Mouse (Mus musculus) MEL (cell line): ENCODE data around the gene Rph3al. TPM values are rescaled to one million over a fixed set of nuclear protein-coding genes. Genes with fewer than 3 reads are reported as not detected.

Source experiments
- DNase-seq: peaks from one replicate; pipeline ENCODE4 v3.0.0; 2011; ENCODE audit warnings: low read depth, low spot score
- H3K27ac ChIP-seq: 2 replicates; pipeline ENCODE4 v1.5.1; 2012; ENCODE audit warnings: low read depth, mild to moderate bottlenecking, control low read depth, low read length, moderate library complexity; ENCODE audit not compliant: control insufficient read depth
- H3K27me3 ChIP-seq, 2 experiments: fragments of 150-350 bp in 1 of 2; sonication (generic) in 1 of 2; 2 replicates each; pipeline ENCODE4 v1.6.1; 2012; ENCODE audit warnings: low read length in 2 of 2, mild to moderate bottlenecking in 2 of 2, improper control_type of control experiment in 1 of 2, moderate library complexity in 1 of 2; ENCODE audit not compliant: insufficient read depth in 2 of 2, control insufficient read depth in 1 of 2
- H3K36me3 ChIP-seq, 2 experiments: 2 replicates each; pipeline ENCODE4 v1.6.1; 2012 to 2014; ENCODE audit warnings: low read length in 2 of 2, improper control_type of control experiment in 1 of 2, inconsistent platforms in 1 of 2, mild to moderate bottlenecking in 1 of 2; ENCODE audit not compliant: insufficient read depth in 2 of 2, control insufficient read depth in 1 of 2
- H3K4me1 ChIP-seq, 2 experiments: fragments of 150-350 bp in 1 of 2; sonication (generic) in 1 of 2; 2 replicates each; pipeline ENCODE4 v1.6.1; 2012; ENCODE audit warnings: low read length in 2 of 2, improper control_type of control experiment in 1 of 2, mild to moderate bottlenecking in 1 of 2; ENCODE audit not compliant: insufficient read depth in 2 of 2, control insufficient read depth in 1 of 2
- H3K4me3 ChIP-seq, 2 experiments: fragments of 150-350 bp in 1 of 2; sonication (generic) in 1 of 2; 2 replicates each; pipeline ENCODE4 v1.5.1; 2012; ENCODE audit warnings: low read depth in 2 of 2, low read length in 2 of 2, mild to moderate bottlenecking in 2 of 2, moderate library complexity in 2 of 2, control low read depth in 1 of 2, improper control_type of control experiment in 1 of 2; ENCODE audit not compliant: control insufficient read depth in 1 of 2, insufficient read depth in 1 of 2
- H3K79me2 ChIP-seq: 2 replicates; pipeline ENCODE4 v1.6.1; 2012; ENCODE audit warnings: mild to moderate bottlenecking, low read length, moderate library complexity; ENCODE audit not compliant: control insufficient read depth, poor library complexity, insufficient read depth
- H3K9ac ChIP-seq: 2 replicates; pipeline ENCODE4 v1.6.1; 2012; ENCODE audit warnings: low read depth, mild to moderate bottlenecking, control low read depth, low read length, moderate library complexity; ENCODE audit not compliant: control insufficient read depth, poor library complexity, severe bottlenecking
- H3K9me3 ChIP-seq: fragments of 150-350 bp; sonication (generic); replicated peaks from 2 replicates; pipeline ENCODE4 v1.6.1; 2012; ENCODE audit warnings: mild to moderate bottlenecking, low read length, improper control_type of control experiment, moderate library complexity; ENCODE audit not compliant: insufficient read depth
- CHD1 ChIP-seq: IDR thresholded peaks from 2 replicates; pipeline ENCODE4 v1.6.1; 2012; ENCODE audit warnings: low read depth, mild to moderate bottlenecking, inconsistent platforms, low read length, improper control_type of control experiment
- CHD2 ChIP-seq: IDR thresholded peaks from 2 replicates; pipeline ENCODE4 v1.6.1; 2011; ENCODE audit warnings: low read length, improper control_type of control experiment
- E2F4 ChIP-seq: IDR thresholded peaks from 2 replicates; pipeline ENCODE4 v1.6.1; 2011; ENCODE audit warnings: low read depth, low read length, improper control_type of control experiment, borderline replicate concordance
- ELF1 ChIP-seq: IDR thresholded peaks from 2 replicates; pipeline ENCODE4 v1.6.1; 2014; ENCODE audit warnings: low read depth, mild to moderate bottlenecking, inconsistent platforms, low read length, improper control_type of control experiment, moderate library complexity
- EP300 ChIP-seq, 2 experiments: IDR thresholded peaks; 2 replicates each; pipeline ENCODE4 v1.6.1; 2011; ENCODE audit warnings: improper control_type of control experiment in 2 of 2, low read length in 2 of 2, low read depth in 1 of 2, mild to moderate bottlenecking in 1 of 2
- HCFC1 ChIP-seq: IDR thresholded peaks from 2 replicates; pipeline ENCODE4 v1.6.1; 2012; ENCODE audit warnings: low read depth, mild to moderate bottlenecking, inconsistent platforms, low read length, improper control_type of control experiment, moderate library complexity
- MEF2A ChIP-seq: IDR thresholded peaks from 2 replicates; pipeline ENCODE4 v1.6.1; 2014; ENCODE audit warnings: low read depth, mild to moderate bottlenecking, inconsistent platforms, low read length, improper control_type of control experiment; ENCODE audit not compliant: poor library complexity, insufficient replicate concordance, severe bottlenecking; ENCODE audit errors: extremely low read depth
- NELFE ChIP-seq: IDR thresholded peaks from 2 replicates; pipeline ENCODE4 v1.6.1; 2011; ENCODE audit warnings: low read depth, low read length, improper control_type of control experiment
- POLR2A ChIP-seq, 2 experiments: IDR thresholded peaks; 2 replicates each; pipeline ENCODE4 v1.6.1; 2011 to 2012; ENCODE audit warnings: low read length in 2 of 2, mild to moderate bottlenecking in 2 of 2, control low read depth in 1 of 2, improper control_type of control experiment in 1 of 2, low read depth in 1 of 2, moderate library complexity in 1 of 2; ENCODE audit not compliant: control insufficient read depth in 1 of 2, insufficient read depth in 1 of 2, poor library complexity in 1 of 2
- POLR2AphosphoS2 ChIP-seq: IDR thresholded peaks from 2 replicates; pipeline ENCODE4 v1.6.1; 2011; ENCODE audit warnings: low read length, improper control_type of control experiment
- POLR2AphosphoS5 ChIP-seq: IDR thresholded peaks from 2 replicates; pipeline ENCODE4 v1.6.1; 2012; ENCODE audit warnings: low read depth, borderline replicate concordance, mild to moderate bottlenecking, inconsistent platforms, low read length, moderate library complexity, mixed read lengths
- RAD21 ChIP-seq: IDR thresholded peaks from 2 replicates; pipeline ENCODE4 v1.6.1; 2011; ENCODE audit warnings: mild to moderate bottlenecking, low read depth, low read length, improper control_type of control experiment
- RCOR1 ChIP-seq: IDR thresholded peaks from 2 replicates; pipeline ENCODE4 v1.6.1; 2012; ENCODE audit warnings: low read depth, mild to moderate bottlenecking, inconsistent platforms, low read length, improper control_type of control experiment
- SMC3 ChIP-seq: IDR thresholded peaks from 2 replicates; pipeline ENCODE4 v1.6.1; 2011; ENCODE audit warnings: low read depth, low read length, improper control_type of control experiment
- TAL1 ChIP-seq: IDR thresholded peaks from 2 replicates; pipeline ENCODE4 v1.6.1; 2012; ENCODE audit warnings: mild to moderate bottlenecking, inconsistent platforms, low read length, moderate library complexity, mixed read lengths
- UBTF ChIP-seq: IDR thresholded peaks from 2 replicates; pipeline ENCODE4 v1.6.1; 2012; ENCODE audit warnings: low read depth, mild to moderate bottlenecking, inconsistent platforms, low read length, improper control_type of control experiment, moderate library complexity, borderline replicate concordance; ENCODE audit not compliant: insufficient read depth
- USF2 ChIP-seq, 2 experiments: IDR thresholded peaks; 2 replicates each; pipeline ENCODE4 v1.6.1; 2011 to 2012; ENCODE audit warnings: improper control_type of control experiment in 2 of 2, low read length in 2 of 2, borderline replicate concordance in 1 of 2, inconsistent platforms in 1 of 2, low read depth in 1 of 2, mild to moderate bottlenecking in 1 of 2; ENCODE audit not compliant: insufficient read depth in 1 of 2
- ZKSCAN1 ChIP-seq: IDR thresholded peaks from 2 replicates; pipeline ENCODE4 v1.6.1; 2012; ENCODE audit warnings: low read depth, mild to moderate bottlenecking, inconsistent platforms, low read length, improper control_type of control experiment, moderate library complexity
- ZMIZ1 ChIP-seq: IDR thresholded peaks from 2 replicates; pipeline ENCODE4 v1.6.1; 2012; ENCODE audit warnings: low read depth, mild to moderate bottlenecking, inconsistent platforms, low read length, improper control_type of control experiment, moderate library complexity
- polyA plus RNA-seq, 2 experiments: library from polyadenylated mRNA; stranded (reverse) in 1 of 2; unstranded in 1 of 2; fragments of >175 nt in 1 of 2; fragments of >200 nt in 1 of 2; gene quantifications; 2 replicates each; pipeline versions ENCODE4 v1.2.1 to v1.2.4; 2012; ENCODE audit warnings: low replicate concordance in 2 of 2, low read depth in 1 of 2; ENCODE audit not compliant: insufficient read length in 2 of 2, insufficient read depth in 1 of 2, missing spikeins in 1 of 2
- total RNA-seq: library from RNA; depleted of rRNA; stranded (reverse); fragments of 300-350 nt; gene quantifications from 2 replicates; pipeline ENCODE4 v1.2.3, GENCODE M21; 2012

Gene Rph3al
- total and polyA plus RNA-seq, 3 experiments: 9.4 to 23.0 TPM; not detected in 1

DNA sequence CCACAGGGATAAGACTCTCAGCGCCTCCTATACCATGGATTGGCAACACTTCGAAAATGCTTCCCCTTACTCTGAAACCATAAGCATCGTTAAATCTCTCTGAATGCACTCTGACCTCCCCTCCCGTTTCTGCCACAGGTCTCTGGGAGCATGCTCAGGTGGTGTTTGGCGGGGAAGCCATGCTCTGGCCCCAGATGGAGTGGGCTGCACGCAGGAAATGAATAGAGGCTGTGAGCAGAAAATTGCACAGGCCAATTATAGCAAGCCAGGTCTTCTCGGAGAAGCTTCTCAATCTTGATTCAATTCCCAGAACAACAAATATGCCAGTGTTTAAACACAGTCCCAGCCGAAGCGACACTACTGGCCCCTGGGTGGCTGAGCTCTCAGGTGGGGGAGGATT lies 72.4 kb downstream of the Rph3al start:
- H3K4me3 ChIP-seq: no peak overlapping the region
- H3K79me2 ChIP-seq: no peaks in the 10 kb centered on the region
- no peaks in the 10 kb centered on the region for H3K4me1 ChIP-seq
- DNase-seq: no peak
- no peaks in the 10 kb centered on the region for H3K27me3 ChIP-seq
- H3K36me3 ChIP-seq: no peaks in the 10 kb centered on the region
- no peak overlapping the region for H3K9ac ChIP-seq
- TF ChIP-seq TAL1 (no peak), RCOR1 (no peak), NELFE (no peak), ZKSCAN1 (no peak), SMC3 (no peak), RAD21 (no peak), POLR2AphosphoS2 (no peak), CHD2 (no peak), CHD1 (no peak), HCFC1 (no peak), EP300 (IDR thresholded peaks at IDR 0.05; ENCODE audit: low read depth in 1 of 2, low read length in 2 of 2) (no peak), USF2 (IDR thresholded peaks at IDR 0.05; ENCODE audit: borderline replicate concordance in 1 of 2, insufficient read depth in 1 of 2, low read depth in 1 of 2, low read length in 2 of 2) (no peak), MEF2A (no peak), ELF1 (no peak), POLR2A (IDR thresholded peaks at IDR 0.05; ENCODE audit: control insufficient read depth in 1 of 2, insufficient read depth in 1 of 2, low read depth in 1 of 2, low read length in 2 of 2, poor library complexity in 1 of 2) (no peak), ZMIZ1 (no peak), POLR2AphosphoS5 (no peak)
- no peaks in the 10 kb centered on the region for H3K9me3 ChIP-seq
- no peak overlapping the region for H3K27ac ChIP-seq

DNA sequence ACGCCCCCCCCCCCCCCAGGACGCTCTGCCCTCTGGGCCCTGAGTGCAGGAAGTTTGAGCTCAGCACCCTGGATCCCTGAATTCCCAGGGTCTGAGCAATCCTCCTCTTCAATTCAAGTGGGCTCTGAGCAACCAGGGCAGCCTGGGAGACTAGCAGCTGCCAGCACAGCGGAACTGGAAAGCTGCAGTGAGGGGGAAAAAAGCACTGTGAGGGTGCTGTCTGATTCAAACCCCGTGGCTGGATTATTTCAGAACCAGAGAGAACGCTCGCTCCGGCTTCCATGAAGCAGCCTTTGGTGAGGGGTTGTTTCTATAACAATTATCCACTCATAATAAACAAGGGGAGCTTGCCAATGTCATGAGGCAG lies 73.0 kb downstream of the Rph3al start:
- no peak overlapping the region for H3K9ac ChIP-seq
- H3K79me2 ChIP-seq: no peaks in the 10 kb centered on the region
- no peaks in the 10 kb centered on the region for H3K27me3 ChIP-seq
- H3K9me3 ChIP-seq: no peaks in the 10 kb centered on the region
- H3K27ac ChIP-seq: no peak overlapping the region
- no peaks in the 10 kb centered on the region for H3K4me1 ChIP-seq
- TF ChIP-seq UBTF (no peak), ELF1 (no peak), CHD1 (no peak), E2F4 (no peak), MEF2A (no peak)
- DNase-seq: no peak
- no peak overlapping the region for H3K4me3 ChIP-seq
- no peaks in the 10 kb centered on the region for H3K36me3 ChIP-seq
